Mouse (Mus musculus) C2C12 (cell line): ENCODE data around the gene Slc26a5.

Experiments
- CTCF ChIP-seq: IDR thresholded peaks from one replicate; pipeline ENCODE4 v1.5.1; 2011; ENCODE audit not compliant: control insufficient read depth, insufficient read depth, insufficient read length
- MAX ChIP-seq: IDR thresholded peaks from one replicate; pipeline ENCODE4 v1.6.1; 2011; ENCODE audit warnings: mild to moderate bottlenecking, control low read depth
- MYOD1 ChIP-seq: IDR thresholded peaks from one replicate; pipeline ENCODE4 v1.6.1; 2011; ENCODE audit warnings: low read depth; ENCODE audit not compliant: control insufficient read depth, insufficient read length
- MYOG ChIP-seq: IDR thresholded peaks from one replicate; pipeline ENCODE4 v1.6.1; 2011; ENCODE audit not compliant: control insufficient read depth, insufficient read length; ENCODE audit errors: extremely low read depth
- USF1 ChIP-seq: IDR thresholded peaks from one replicate; pipeline ENCODE4 v1.6.1; 2011; ENCODE audit warnings: low read depth, mild to moderate bottlenecking, control low read depth, moderate library complexity

DNA sequence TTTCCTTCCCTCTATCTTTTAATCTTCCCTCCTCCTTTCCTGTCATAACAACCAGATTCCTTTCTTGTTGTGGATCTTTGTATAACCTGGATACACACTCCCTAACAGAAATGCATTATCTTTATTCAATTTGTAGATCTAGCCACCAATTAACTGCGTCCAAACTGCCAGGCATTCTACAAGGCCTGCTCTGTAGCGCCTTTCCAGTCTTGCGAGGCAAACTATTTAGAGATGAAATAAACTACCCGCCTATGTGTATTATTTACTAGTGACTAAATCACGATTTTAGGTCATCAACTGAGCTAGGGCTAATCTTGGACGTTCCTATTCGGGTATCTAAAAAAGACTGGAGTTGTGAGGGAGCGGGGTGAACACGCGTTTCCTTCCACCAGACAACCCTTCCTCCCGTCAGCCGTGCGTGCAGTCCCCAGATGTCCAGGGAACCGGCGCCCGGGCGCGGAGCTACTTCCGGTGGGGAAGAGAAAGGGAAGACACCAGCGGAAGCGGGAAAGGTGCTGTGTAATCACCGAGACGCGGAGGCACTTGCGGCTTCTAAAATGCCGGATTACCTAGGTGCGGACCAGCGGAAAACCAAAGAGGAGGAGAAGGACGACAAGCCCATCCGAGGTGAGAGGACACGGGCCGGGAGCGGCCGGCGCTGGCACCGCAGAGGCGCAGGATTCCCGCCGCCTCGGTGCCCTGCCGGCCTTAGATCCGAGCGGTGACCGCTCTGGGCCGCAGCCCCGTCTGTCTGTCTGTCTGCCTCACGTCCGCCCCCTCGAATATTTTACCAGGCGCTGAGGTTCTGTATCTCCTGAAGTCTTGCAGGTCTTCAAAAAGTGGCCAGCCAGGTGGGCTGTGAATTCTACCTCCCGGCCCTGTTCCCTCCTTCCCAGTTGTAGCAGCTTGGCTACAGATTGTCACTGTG, 78.9 kb downstream of the Slc26a5 start:
- no peak for TF ChIP-seq CTCF
- TF ChIP-seq MYOD1, result no peak
- TF ChIP-seq MYOG, result no peak
- peak; percentile 86 for TF ChIP-seq MAX
- TF ChIP-seq USF1, result no peak
